Mouse (Mus musculus): ENCODE data around the gene Aars2.

Aars2 gene

DNA sequence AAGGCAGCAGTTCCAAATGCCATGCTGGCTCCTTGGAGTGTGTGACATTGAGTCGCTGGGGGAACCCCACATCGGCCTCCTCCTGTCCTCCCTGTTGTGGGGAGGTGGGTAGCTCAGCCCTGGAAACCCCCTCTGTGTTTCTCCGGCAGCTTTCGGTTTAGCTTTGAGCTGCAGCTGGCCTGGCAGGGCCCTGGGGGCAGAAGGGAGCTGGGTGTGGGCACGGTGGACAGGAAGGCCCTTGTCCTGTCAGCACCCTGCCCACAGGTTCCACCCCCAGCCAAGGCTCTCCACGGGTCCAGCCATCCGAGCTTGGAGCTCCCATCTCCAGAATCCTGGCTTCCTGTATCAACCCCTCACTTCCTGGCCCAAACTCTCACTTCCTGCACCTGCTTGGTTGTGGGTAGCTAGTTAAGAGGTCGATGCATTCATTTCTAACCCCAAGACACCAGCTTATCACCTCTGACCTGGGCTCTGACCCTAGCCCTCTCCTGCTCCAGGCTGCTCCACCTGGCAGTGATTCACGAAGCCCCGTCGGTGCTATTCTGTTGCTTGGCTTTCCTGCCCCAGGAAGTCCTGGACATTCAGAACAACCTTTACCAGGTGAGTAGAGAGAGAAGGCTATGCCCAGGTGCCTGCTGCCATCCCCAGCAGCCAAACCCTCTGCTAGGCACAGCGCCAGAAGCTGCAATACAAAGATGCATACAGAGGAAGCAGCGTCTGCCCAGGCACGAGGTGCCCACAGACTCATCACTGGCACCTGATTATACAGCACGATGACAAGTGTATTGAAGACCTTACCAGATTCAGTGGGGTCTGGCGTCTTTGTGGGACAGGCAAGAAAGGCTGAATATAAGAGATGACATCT is 51.6 kb downstream of the Aars2 start:
- in situ Hi-C loops (cut with MboI, MseI) = no loop called here

DNA sequence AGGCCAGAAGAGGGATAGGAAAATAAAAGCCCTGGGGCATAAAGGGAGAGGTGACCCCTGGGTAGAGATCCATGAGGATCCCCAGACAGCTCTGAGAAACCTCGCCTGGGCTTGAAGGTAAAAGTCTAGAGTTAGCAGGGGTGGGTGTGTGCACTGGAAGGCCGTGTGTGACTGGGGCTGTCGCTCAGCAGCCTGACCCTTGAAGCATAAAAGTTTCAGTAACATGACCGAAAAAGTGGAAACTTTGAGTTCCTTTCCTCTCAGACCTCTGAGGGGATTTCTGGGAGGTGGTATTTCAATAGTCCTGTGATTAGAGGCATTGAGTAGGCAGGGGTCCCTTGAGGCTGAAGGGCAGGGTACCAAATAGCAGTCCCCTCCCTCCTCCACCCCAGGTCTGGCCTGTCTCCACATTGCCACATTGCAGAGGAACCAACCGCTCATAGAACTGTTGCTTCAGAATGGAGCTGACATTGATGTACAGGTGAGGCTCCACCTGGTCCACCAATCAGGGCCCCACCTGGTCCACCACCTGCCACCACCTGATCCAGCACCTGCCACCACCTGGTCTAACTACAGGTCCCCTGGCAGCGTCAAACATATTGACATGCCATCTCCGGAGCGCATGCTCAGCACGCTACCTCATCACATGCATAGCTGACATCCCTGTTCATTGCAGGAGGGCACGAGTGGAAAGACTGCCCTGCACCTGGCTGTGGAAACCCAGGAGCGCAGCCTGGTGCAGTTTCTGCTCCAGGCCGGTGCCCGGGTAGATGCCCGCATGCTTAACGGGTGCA is 53.3 kb downstream of the Aars2 start:
- in situ Hi-C loops (cut with MboI, MseI) = no loop called here

DNA sequence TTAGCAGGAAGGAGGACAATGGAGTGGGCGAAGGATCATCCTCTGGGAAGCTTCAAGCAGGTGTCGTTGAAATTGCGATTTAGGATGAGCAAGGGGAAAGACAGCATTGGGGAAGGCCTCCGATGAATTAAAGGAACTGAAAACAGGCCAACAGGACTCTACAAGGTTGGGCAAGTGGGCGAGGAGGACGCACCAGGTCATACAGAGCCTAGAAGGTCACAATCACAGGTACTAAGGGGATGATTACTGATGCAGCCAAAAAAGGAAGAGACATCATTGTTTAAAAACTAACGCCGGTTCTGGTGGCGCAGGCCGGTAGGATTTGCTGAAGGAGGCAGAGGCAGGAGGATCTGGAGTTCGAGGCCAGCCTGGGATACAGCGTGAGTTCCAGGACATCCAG is 56.6 kb downstream of the Aars2 start:
- in situ Hi-C loops (cut with MboI, MseI) = no loop called here

DNA sequence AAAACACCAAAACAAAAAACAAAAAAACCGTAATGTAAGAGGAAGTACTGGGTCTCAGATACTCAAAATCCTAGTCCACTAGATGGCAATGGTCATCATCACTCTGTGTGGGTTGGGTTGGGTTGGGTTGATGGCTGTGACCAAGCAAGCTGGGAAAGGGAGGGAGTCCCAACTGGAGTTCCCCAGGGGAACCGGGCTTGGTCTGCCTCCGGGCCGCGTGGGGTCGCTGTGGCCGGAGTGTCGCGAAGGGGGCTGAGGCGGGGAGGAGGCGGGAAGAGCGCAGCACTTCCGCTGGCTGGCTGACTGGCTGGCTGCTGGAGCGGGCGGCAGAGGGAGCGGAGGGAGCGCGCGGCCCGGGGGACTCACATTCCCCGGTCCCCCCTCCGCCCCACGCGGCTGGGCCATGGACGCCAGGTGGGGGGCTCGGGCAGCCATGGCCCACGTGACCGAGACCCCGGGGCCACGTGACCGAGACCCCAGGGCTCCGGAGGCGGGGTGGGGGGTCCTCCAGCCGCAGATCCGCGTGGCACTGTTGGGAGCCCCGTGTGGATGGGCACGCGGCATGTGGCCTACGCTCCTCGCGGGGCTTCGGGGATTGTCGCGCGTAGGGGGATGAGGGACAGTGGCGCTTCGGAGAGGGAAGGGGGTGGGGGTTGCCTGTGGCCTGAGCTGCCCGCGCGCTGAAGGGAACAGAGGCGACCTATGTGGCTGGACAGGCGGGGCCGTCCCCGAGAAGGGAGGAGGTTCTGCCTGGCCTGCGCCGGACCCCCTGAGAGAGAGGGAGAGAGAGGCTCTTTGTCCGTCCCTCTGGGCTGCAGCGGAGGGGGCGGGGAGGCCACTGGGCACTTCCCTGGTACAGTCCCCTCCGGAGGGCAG is 57.3 kb downstream of the Aars2 start, which contains the start of gene Slc35b2:
Gene Slc35b2, plus strand, starts transcription at position 220 of the 876 bp plus-strand sequence.
- in situ Hi-C loops (cut with MboI, MseI) = no loop called here

DNA sequence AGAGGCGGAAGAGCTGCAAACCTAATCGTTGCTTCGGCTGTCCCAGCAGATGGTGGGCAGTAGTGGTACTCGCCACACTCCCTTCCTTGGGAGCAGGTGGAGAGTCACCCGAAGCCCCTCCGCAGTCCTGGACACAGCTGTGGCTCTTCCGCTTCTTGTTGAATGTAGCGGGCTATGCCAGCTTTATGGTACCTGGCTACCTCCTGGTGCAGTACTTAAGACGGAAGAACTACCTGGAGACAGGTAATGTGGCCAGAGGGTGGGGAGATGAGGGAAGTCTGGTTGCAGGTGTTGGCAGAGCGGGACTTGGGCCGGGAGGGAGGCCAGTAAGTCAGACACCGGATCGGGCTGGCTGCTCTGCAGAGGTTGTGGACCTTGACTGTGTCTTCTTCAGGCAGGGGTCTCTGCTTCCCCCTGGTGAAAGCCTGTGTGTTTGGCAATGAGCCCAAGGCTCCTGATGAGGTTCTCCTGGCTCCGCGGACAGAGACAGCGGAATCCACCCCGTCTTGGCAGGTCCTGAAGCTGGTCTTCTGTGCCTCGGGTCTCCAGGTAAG is 58.0 kb downstream of the Aars2 start:
- in situ Hi-C loops (cut with MboI, MseI) = no loop called here

DNA sequence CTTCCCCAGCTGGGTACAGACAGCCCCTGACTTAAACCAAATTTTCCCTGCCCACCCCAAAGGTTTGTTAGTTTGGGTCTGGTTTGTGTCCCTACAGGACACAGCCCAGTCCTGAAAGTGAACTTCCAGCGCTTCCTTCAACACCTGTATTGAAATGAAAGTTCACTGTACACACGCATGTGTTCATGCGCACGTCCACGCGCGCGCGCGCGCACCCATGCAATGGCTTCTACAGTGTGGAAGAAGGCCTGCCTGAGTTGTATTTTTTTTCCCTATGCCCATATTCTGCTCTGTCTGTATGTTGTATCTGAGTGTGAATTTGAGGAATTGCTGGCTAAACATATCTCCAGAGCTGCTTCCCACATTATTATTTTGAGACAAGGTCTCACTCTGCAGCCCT is 58.5 kb downstream of the Aars2 start:
- in situ Hi-C loops (cut with MboI, MseI) = no loop called here

DNA sequence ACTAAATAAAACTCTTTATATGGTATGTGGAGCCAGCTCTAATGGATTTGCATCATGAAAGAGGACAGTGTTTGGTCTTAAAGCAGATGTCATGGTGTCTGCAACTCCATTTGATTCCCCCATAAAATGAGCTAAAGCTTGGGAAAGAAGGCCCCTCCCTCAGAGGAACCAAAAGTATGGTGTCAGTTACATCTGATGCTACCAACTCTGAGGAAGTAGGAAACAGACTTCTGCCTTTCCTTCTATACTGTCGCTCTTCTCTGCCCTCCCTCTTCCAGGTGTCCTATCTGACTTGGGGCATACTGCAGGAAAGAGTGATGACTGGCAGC is 59.4 kb downstream of the Aars2 start:
- in situ Hi-C loops (cut with MboI, MseI) = no loop called here

DNA sequence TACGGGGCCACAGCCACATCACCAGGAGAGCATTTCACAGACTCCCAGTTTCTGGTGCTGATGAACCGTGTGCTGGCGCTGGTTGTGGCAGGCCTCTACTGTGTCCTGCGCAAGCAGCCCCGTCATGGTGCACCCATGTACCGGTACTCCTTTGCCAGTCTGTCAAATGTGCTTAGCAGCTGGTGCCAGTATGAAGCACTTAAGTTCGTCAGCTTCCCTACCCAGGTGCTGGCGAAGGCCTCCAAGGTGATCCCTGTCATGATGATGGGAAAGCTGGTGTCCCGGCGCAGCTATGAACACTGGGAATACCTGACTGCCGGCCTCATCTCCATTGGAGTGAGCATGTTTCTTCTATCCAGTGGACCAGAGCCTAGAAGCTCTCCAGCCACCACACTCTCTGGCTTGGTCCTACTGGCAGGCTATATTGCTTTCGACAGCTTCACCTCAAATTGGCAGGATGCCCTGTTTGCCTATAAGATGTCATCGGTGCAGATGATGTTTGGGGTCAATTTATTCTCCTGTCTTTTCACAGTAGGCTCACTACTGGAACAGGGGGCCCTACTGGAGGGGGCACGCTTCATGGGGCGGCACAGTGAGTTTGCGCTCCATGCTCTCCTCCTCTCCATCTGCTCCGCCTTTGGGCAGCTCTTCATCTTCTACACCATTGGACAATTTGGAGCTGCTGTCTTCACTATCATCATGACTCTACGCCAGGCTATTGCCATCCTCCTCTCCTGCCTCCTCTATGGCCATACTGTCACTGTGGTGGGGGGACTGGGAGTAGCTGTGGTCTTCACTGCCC is 59.9 kb downstream of the Aars2 start:
- in situ Hi-C loops (cut with MboI, MseI) = no loop called here

DNA sequence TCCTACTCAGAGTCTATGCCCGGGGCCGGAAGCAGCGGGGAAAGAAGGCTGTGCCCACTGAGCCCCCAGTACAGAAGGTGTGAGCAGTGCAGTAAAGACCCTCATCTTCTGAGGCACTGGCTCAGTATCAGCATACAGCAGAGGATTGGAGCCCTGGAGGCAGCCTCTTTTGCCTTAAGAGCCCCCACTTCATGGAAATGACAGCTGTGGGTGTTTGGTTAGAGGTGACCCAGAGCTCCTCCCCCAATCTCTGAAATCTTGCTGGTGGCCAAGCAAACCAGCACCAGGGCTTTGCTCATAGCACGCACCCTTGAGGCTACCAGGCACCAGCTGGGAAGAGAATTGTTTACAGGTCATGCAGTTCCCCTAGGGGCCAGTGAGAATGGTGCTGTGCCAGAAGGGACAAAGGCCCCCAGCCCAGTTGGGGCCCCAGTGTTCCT is 60.5 kb downstream of the Aars2 start:
- in situ Hi-C loops (cut with MboI, MseI) = no loop called here

DNA sequence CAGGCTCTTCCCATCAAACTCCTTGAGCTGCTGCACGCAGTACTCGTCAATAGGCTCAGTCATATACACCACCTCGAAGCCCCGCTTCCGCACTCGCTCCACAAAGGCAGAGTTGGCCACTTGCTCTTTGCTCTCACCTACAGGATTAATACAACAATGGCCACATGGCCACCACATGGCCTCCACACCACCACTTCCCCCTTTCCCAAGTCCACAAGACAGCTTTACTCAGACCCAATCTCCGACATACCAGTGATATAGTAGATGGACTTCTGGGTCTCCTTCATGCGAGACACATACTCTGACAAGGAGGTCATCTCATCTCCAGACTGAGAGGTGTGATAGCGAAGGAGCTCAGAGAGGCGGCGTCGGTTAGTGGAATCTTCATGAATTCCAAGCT is 62.3 kb downstream of the Aars2 start:
- in situ Hi-C loops (cut with MboI, MseI) = no loop called here

DNA sequence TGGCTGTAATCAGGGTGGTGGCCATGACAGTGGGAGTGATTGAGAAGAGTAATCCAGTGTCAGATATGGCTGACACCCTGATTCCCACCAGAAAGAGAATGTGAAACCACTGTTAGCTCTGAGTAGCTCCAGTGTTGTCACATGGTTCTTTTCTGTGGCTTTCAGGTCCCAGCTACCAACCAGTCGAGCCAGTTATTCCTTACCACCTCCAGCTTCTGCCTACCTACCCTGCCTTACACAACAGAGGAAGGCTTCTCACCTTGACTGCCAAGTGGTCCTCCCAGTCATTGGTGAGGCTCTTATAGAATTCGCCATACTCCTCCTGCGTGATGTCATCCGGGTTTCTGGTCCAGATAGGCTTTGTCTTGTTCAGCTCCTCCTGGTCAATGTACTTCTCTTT is 63.4 kb downstream of the Aars2 start:
- in situ Hi-C loops (cut with MboI, MseI) = no loop called here

Data from regulatory T cell (primary cell).